Mouse (Mus musculus): Measurements from ENCODE around the gene Rabgap1. TPM values are rescaled to one million over a fixed set of nuclear protein-coding genes. Genes with fewer than 3 reads are reported as not detected.
"Not testable (repeated sequence)": the region's sequence is repeated elsewhere in the genome, so short reads cannot be mapped to it uniquely, and the experiment has no call there.

The Rabgap1 gene
- total RNA-seq (2021): 10 to 100 TPM; 44.0 to 55.2 TPM
- long read RNA-seq, experiment 1, full-length matches to known transcripts: 27 of 44 reads
- long read RNA-seq, experiment 1, partial matches to known transcripts: 7 of 44 reads
- long read RNA-seq, experiment 1, other reads (novel, unspliced or antisense): 10 of 44 reads
- long read RNA-seq, experiment 2, full-length matches to known transcripts: 21 of 42 reads
- long read RNA-seq, experiment 2, partial matches to known transcripts: 10 of 42 reads
- long read RNA-seq, experiment 2, other reads (novel, unspliced or antisense): 11 of 42 reads

GRCm38 (mm10) chr2:37442611-37443591 lies at the start of gene Rabgap1, which contains the start of the genes Zbtb26 and Zbtb6:
Gene Rabgap1, plus strand, starts transcription at chr2:37443279.
Gene Zbtb26, minus strand, starts transcription at chr2:37443135.
Gene Zbtb6, minus strand, starts transcription at chr2:37443171.
- DNase-seq (ENCODE audit: low spot score in 2 of 2): peak; percentile 91 to 97

DNA sequence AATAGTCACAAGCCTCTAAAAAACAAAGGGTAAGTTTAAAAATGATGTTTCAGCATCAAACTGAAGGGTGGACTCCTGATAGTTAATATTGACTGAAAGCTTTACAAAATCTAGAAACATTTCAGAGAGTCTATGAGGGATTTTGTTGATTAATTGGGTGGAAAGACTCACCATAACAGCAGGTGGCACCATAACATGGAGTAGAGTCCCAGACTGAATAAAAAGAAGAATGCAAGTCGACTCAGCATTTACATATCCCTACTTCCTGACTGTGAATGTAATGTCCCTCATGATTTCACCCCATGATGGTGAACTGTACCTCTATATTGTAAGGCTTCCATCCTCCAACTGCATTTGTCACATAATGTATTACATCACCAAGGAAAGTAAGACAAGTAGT lies 47.5 kb upstream of the Rabgap1 start:
- no peak for DNase-seq (ENCODE audit: low spot score in 2 of 2)

DNA sequence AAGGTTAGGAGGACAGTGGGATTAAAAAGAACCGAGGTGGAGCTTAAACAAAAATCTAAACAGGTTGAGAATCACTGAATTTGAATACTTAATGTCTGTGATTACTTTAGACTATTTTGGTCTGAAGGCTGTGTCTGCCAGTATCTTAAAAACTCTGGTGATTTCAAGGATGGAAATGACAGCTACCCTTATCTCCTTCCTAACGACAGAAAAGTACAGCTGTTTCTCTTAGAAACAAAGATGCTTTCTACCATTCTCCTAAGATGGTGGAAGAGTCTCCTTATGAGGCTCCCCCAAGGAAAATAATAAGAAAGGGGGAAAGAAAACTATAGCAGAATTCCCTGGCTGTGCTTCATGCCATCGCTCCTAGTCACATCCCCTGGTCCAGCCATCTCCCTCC lies 21.2 kb upstream of the Rabgap1 start:
- DNase-seq (ENCODE audit: low spot score in 2 of 2): no peak

DNA sequence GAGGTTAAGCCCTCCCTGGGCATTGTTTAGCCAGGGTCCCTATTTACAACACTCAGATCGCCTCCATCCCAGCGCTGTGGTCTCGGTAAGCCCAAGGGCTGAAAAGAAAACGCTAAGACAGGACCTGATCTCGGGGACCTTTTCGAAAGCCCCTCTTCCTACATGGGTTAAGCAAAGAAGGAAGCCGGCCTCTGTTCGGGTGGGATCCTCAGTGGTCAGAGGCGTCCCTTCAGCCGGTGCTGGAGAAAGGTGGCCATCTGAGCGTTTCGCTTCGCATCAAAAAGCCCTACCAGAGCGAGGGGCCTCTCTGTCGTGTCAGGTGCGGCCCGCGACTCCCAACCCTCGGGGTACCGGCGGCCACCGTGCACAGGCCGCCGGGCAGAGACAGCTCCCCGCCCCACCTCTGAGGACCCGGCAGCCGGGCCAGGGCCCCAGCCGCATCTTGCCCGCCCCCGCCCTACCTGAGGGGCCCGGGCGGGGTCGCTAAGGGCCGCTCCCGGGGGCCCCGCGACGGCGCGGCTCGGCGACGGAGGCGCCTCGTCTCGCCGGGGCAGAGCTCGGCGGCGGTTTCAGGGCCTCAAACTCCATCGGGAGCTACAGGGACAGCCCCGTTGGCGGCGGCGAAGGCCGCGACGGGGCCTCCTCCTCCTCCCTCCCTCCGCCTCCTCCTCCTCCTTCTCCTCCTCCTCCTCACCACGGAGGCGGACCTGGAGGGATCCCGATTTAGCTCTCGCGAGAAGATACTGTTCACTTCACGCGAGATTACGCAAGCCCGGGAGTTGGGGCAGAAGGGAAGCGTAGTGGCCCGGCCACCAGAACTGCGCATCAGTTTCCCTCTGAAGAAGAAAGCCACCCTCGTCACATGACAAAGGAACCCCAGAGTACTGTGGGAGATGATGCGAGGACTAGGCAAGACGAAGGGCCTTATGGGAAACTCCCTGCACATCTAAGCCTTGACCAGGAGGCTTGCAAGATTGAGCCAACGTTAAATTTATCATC lies 20.5 kb upstream of the Rabgap1 start, which contains the start of gene Rc3h2:
Gene Rc3h2, minus strand, starts transcription at position 598 of the 999 bp plus-strand sequence.
- DNase-seq (ENCODE audit: low spot score in 2 of 2): peak; percentile 79 to 93

DNA sequence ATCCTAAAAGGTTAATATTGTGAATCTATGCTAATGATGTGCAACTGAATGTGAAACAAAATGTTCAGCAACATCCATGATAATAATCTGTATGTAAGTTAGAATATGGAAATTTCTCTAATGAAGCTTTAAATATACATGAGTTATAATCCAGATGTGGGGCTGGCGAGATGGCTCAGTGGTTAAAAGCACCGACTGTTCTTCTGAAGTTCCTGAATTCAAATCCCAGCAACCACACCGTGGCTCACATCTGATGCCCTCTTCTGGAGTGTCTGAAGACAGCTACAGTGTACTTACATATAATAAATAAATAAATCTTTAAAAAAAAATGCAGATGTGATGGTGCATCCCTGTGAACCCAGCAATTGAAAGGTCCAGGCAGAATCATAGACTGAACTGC lies 19.4 kb upstream of the Rabgap1 start:
- DNase-seq (ENCODE audit: low spot score in 2 of 2): no peak

GRCm38 (mm10) chr2:37430593-37431464 lies 12.2 kb upstream of the Rabgap1 start:
- DNase-seq (ENCODE audit: low spot score in 2 of 2): peak; percentile 52 to 83

DNA sequence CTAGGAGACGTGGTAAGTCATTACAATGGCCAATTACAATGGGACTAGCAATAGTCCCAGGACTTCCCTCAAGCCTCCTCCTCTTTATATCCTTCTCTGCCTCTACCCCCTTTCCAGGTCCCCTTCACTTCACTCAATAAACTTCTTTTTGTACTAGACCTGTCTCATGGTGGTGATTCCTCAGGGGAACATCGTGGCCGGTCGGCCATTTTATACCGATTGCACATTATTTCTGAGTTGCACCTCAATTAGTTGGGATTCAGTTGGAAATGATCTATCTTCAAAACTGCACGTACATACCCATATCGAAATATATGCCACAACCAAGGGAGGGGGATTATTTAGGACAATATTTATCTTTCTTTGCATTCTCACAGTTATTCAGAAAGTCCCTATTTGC lies 11.5 kb upstream of the Rabgap1 start:
- DNase-seq (ENCODE audit: low spot score in 2 of 2): no peak

DNA sequence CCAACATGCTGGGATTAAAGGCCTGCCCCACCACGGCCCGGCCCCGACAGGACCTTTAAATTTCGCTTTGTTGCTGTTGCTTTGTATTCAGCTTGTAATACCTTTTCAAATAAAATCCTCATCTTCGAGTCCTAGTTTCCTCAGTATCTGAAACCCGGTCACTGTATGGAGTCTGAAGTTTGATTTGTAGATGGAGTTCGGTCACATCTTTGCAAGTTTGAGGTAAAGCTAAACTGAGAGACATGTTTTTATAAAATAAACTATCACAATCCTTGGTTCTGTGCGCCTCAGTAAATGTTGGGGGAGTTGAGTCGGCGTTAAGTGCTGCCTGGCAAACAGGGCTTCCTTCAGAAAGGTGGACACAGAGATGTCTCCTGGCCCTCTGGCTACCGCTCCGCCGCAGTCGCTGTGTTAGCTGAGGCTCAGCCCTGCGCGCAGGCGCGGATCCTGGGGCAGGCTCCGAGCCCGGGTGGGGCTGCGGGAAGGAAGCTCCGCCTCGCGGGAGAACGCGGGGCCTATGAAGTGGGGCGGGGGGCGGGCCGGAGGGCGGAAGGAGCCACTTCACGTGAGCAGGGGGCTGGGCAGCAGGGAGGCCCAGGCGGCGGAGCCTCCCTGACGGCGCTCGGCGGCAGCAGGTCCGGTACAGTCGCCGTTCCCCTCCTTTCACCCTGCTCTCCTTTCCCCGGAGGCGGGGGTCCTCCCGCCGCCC lies 8.7 kb downstream of the Rabgap1 start:
- peak; percentile 95 for DNase-seq (ENCODE audit: low spot score in 2 of 2)

GRCm38 (mm10) chr2:37452376-37452760 lies 9.3 kb downstream of the Rabgap1 start:
- DNase-seq (ENCODE audit: low spot score in 2 of 2): no peak

DNA sequence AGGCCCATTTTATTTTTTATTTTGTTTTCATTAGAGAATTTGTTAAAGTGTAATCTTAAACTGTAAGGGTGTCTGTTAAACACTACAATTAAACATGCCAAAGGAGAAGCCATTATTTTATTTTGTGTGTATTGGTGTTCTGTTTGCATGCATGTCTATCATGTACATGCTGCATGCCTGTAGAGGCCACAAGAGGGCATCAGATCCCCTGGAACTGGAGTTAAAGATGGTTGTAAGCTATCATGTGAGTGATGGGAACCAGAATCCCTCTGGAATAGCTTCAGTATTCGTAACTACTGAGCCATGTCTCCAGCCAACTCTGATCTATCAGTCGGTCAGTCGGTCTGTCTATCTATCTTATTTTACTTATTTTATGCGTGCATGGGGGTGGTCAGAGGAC lies 17.6 kb downstream of the Rabgap1 start:
- DNase-seq (ENCODE audit: low spot score in 2 of 2): no peak

GRCm38 (mm10) chr2:37466266-37466665 lies 23.2 kb downstream of the Rabgap1 start:
- DNase-seq (ENCODE audit: low spot score in 2 of 2): no peak

GRCm38 (mm10) chr2:37479559-37479958 lies 36.5 kb downstream of the Rabgap1 start:
- DNase-seq (ENCODE audit: low spot score in 2 of 2): no peak

DNA sequence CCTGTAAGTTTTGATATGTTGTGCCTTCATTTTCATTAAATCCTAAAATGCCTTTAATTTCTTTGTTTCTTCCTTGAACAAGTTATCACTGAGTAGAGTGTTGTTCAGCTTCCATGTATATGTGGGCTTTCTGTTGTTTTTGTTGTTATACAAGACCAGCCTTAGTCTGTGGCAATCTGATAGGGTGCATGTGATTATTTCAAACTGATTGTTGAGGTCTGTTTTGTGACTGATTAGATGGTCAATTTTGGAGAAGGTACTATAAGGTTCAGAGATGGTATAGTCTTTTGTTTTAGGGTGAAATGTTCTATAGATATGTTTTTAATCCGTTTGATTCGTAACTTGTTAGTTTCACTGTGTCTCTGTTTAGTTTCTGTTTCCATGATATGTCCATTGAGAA lies 37.0 kb downstream of the Rabgap1 start:
- no peak for DNase-seq (ENCODE audit: low spot score in 2 of 2)

DNA sequence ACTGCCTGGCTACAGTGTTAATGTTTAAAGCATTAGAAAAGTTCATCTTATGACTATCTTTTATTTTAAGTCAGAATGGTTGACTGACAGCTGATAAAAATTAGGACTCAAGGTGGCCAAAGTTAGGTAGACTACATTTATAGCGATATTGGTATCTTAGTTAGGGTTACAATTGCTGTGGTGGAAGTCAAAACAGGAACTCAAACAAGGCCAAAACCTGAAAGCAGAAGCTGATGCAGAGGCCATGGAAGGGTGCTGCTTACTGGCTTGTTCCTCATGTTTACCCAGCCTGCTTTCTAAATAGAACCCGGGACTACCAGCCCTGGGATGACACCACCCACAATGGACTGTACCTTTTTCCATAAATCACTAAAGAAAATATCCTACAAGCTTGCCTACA lies 41.1 kb downstream of the Rabgap1 start:
- no peak for DNase-seq (ENCODE audit: low spot score in 2 of 2)

DNA sequence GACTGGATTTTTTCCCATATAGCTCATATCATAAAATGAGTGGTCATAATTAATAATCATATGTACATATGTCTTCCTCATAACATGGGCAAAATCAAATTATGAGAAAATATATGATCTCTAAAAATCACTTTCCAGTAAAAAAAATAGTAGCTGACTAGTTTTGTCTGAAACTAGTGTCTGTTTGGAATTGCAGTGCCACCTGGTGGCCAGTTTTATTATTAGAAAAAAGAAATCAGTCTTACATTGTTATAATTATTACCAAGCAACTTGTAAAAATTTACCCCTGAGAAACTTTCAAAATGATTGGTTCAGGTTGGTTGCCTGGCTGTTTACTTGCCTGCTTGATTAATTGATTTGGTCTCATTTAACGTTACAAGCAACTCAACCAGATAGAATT lies 42.3 kb downstream of the Rabgap1 start:
- DNase-seq (ENCODE audit: low spot score in 2 of 2): peak; percentile 11 to 17

DNA sequence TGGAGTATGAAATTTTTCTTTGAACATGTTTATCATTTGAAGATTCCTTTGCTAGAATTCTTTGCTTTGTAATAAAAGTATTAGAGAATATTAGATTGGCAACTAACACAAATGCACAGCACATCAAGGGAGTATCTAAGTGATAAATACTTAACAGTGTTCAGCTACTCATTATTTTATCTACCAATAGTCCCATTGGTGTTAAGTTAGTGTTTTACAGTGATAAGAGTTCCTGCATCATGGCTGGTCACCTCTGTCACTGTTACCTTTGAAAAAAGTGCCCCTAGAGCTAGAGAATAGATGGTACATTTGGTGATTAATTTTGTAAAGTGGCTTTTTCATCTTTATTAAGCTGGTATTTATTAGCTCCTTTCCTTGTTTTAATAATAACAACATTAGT lies 43.3 kb downstream of the Rabgap1 start:
- no peak for DNase-seq (ENCODE audit: low spot score in 2 of 2)

DNA sequence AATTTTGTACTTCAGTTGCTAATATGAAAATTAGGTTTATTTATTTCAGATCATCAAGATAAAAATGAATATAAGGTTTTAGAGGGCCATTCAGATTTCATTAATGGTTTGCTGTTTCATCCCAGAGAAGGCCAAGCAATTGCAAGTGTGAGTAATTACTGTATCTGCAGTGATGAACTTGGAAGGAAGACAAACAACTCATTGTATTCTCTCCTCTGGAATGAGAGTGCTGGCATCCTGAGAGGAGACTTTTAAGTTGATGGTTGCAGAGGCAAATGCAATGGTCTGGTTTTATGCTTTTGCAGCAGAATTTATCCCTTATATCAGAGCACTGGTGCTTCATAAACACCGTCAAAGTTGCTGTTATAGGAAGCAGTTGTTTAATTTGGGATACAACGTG lies 45.9 kb downstream of the Rabgap1 start:
- no peak for DNase-seq (ENCODE audit: low spot score in 2 of 2)

DNA sequence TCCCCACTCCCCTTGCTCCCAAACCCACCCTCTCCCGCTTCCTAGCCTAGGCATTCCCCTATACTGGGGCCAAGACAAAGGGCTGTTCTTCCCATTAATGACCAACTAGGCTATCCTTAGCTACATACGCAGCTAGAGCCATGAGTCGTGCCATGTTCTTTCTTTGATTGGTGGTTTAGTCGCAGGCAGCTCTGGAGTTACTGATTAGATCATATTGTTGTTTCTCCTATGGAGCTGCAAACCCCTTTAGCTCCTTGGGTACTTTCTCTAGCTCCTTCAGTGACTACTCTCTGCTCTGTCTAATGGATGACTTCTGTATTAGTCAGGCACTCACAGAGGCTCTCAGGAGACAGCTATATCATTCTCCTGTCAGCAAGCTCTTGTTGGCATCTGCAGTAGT lies 54.2 kb downstream of the Rabgap1 start:
- no peak for DNase-seq (ENCODE audit: low spot score in 2 of 2)

DNA sequence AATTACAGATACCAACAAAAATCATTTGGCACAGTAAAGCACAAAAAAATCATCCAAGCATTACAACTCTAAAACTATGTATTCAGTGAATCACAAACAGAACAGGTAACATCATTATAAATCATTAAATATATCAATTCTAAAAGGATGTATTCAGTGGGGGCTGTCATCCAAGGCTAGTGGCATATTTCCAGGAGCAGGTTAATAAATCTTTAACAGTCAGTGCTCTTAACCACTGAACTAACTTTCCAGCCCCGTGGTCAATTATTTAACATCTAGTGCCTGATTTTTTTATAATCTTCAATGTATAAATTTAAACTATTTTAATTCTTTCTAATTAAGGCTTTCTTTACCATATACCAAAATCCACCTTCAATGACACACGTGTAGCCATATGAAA lies 62.8 kb downstream of the Rabgap1 start:
- DNase-seq (ENCODE audit: low spot score in 2 of 2): not testable (repeated sequence)

All from gastrocnemius, postnatal 4 days (tissue).